Mouse (Mus musculus): Measurements from ENCODE around the gene Psmb9. TPM values are rescaled to one million over a fixed set of nuclear protein-coding genes. Genes with fewer than 3 reads are reported as not detected.
A peak's percentile ranks its signal among the peaks of the same experiment; 100 is the strongest.

Gene Psmb9
- polyA plus RNA-seq, 1 experiment: 32.3 TPM

DNA sequence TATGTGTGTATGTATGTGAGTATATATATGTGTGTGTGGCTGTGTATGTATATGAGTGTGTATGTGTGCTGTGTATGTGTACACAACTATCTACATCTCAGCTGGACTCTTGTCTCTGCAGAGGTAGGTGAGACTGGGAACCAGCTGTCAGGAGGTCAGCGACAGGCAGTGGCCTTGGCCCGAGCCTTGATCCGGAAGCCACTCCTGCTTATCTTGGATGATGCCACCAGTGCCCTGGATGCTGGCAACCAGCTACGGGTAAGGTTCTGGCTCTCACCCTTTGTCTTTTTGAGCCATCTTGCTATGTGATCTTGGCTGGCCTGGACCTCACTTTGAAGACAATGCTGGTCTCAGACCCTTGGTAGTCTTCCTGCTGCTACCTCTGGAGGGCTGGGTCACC lies 7.2 kb upstream of the Psmb9 start:
- DNase-seq: no peak
- Histone ChIP-seq H3K4me3 (ENCODE audit: insufficient read depth, low read depth, low read length) (no peak overlapping the region), H3K27ac (ENCODE audit: insufficient read depth, low read depth, low read length) (no peak overlapping the region), H3K4me1 (ENCODE audit: control insufficient read depth, insufficient read depth, low read length) (no peaks in the 10 kb centered on the region), H3K36me3 (ENCODE audit: control insufficient read depth, insufficient read depth, low read length) (no peaks in the 10 kb centered on the region), H3K27me3 (replicated peaks; ENCODE audit: control insufficient read depth, insufficient read depth, low read length) (no peaks in the 10 kb centered on the region)
- 96% methylated on average over 4 of the region's 4 CpGs for WGBS
- no peak for TF ChIP-seq CTCF (conservative IDR thresholded peaks at IDR 0.05; ENCODE audit: insufficient read depth, insufficient read length, low read depth, low read length)
- TF ChIP-seq POLR2A (IDR thresholded peaks at IDR 0.05; ENCODE audit: low read depth, low read length): no peak

- no peak overlapping the region for H3K27ac ChIP-seq (ENCODE audit: insufficient read depth, low read depth, low read length)
- no peak overlapping the region for H3K4me3 ChIP-seq (ENCODE audit: insufficient read depth, low read depth, low read length)
- no peak for TF ChIP-seq POLR2A (IDR thresholded peaks at IDR 0.05; ENCODE audit: low read depth, low read length)
- TF ChIP-seq CTCF (conservative IDR thresholded peaks at IDR 0.05; ENCODE audit: insufficient read depth, insufficient read length, low read depth, low read length): no peak
- no peaks in the 10 kb centered on the region for H3K4me1 ChIP-seq (ENCODE audit: control insufficient read depth, insufficient read depth, low read length)
- H3K27me3 ChIP-seq (replicated peaks; ENCODE audit: control insufficient read depth, insufficient read depth, low read length): no peaks in the 10 kb centered on the region
- H3K36me3 ChIP-seq (ENCODE audit: control insufficient read depth, insufficient read depth, low read length): no peaks in the 10 kb centered on the region
- no peak for DNase-seq
- 63% methylated on average over 8 of the region's 8 CpGs for WGBS
These were observed 5.9 kb upstream of the Psmb9 start for GRCm38 (mm10) chr17:34193468-34193867.

- Histone ChIP-seq H3K4me3 (ENCODE audit: insufficient read depth, low read depth, low read length) (no peak overlapping the region), H3K4me1 (ENCODE audit: control insufficient read depth, insufficient read depth, low read length) (no peaks in the 10 kb centered on the region), H3K27me3 (replicated peaks; ENCODE audit: control insufficient read depth, insufficient read depth, low read length) (no peaks in the 10 kb centered on the region), H3K27ac (ENCODE audit: insufficient read depth, low read depth, low read length) (no peak overlapping the region), H3K36me3 (ENCODE audit: control insufficient read depth, insufficient read depth, low read length) (no peaks in the 10 kb centered on the region)
- TF ChIP-seq CTCF (conservative IDR thresholded peaks at IDR 0.05; ENCODE audit: insufficient read depth, insufficient read length, low read depth, low read length) (no peak), POLR2A (IDR thresholded peaks at IDR 0.05; ENCODE audit: low read depth, low read length) (no peak)
- 51% methylated on average over 16 of the region's 16 CpGs for WGBS
- no peak for DNase-seq
These were observed 5.3 kb upstream of the Psmb9 start for GRCm38 (mm10) chr17:34192852-34193251.

DNA sequence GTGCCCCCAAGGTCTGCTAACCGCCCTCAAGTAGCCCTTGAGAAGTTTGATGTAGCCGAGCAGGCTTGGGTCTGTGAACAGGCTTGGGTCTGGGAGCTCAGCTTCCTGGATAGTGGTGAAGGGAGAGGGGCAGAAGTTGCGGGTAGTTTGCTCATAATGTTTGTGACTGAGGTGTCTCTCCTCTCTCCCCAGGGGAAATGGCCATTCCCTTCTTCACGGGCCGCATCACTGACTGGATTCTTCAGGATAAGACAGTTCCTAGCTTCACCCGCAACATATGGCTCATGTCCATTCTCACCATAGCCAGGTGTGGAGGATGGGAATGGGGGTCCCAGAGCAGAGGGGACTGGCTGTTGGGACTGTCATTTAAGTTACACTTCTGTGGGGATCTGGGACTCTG lies 1.4 kb upstream of the Psmb9 start:
- no peak for TF ChIP-seq CTCF (conservative IDR thresholded peaks at IDR 0.05; ENCODE audit: insufficient read depth, insufficient read length, low read depth, low read length)
- no peak overlapping the region for H3K27ac ChIP-seq (ENCODE audit: insufficient read depth, low read depth, low read length)
- H3K36me3 ChIP-seq (ENCODE audit: control insufficient read depth, insufficient read depth, low read length): no peaks in the 10 kb centered on the region
- DNase-seq: no peak
- no peak overlapping the region for H3K4me3 ChIP-seq (ENCODE audit: insufficient read depth, low read depth, low read length)
- WGBS: 83% methylated on average over 6 of the region's 6 CpGs
- no peaks in the 10 kb centered on the region for H3K4me1 ChIP-seq (ENCODE audit: control insufficient read depth, insufficient read depth, low read length)
- H3K27me3 ChIP-seq (replicated peaks; ENCODE audit: control insufficient read depth, insufficient read depth, low read length): no peaks in the 10 kb centered on the region

DNA sequence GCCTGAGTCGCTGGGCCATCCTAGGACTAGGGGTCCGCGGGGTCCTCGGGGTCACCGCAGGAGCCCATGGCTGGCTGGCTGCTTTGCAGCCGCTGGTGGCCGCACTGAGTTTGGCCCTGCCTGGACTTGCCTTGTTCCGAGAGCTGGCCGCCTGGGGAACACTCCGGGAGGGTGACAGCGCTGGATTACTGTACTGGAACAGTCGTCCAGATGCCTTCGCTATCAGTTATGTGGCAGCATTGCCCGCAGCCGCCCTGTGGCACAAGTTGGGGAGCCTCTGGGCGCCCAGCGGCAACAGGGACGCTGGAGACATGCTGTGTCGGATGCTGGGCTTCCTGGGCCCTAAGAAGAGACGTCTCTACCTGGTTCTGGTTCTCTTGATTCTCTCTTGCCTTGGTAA lies 446 bp upstream of the Psmb9 start:
- Histone ChIP-seq H3K36me3 (ENCODE audit: control insufficient read depth, insufficient read depth, low read length) (no peaks in the 10 kb centered on the region), H3K27ac (ENCODE audit: insufficient read depth, low read depth, low read length) (no peak overlapping the region; the same call in 1 of the 2 replicates), H3K27me3 (replicated peaks; ENCODE audit: control insufficient read depth, insufficient read depth, low read length) (no peaks in the 10 kb centered on the region), H3K4me3 (ENCODE audit: insufficient read depth, low read depth, low read length) (peak overlapping the region; percentile 82), H3K4me1 (ENCODE audit: control insufficient read depth, insufficient read depth, low read length) (no peaks in the 10 kb centered on the region)
- no peak for TF ChIP-seq CTCF (conservative IDR thresholded peaks at IDR 0.05; ENCODE audit: insufficient read depth, insufficient read length, low read depth, low read length)
- no peak for TF ChIP-seq POLR2A (IDR thresholded peaks at IDR 0.05; ENCODE audit: low read depth, low read length)
- DNase-seq: no peak
- WGBS: 2% methylated on average over 20 of the region's 20 CpGs

DNA sequence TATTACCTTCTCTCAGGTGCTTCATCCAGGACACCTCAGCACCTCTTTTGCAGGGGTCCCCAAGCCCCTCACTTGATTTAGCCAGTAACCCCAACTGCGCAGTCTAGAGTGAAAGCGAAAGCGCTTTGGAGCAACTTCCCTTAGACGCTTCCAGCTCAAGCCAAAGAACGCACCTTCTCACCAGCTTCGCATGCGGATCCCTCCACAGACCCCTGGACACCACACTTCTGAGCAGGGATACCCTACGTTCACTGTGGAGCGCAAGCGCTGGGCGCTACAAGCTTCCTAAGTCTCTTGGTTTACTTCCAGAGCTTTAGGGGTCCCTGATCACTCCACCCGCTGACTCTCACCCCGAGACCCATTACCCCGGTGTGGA lies 691 bp downstream of the Psmb9 start:
- DNase-seq: no peak
- H3K27me3 ChIP-seq (replicated peaks; ENCODE audit: control insufficient read depth, insufficient read depth, low read length): no peaks in the 10 kb centered on the region
- H3K27ac ChIP-seq (ENCODE audit: insufficient read depth, low read depth, low read length): peak overlapping the region; percentile 43
- H3K4me1 ChIP-seq (ENCODE audit: control insufficient read depth, insufficient read depth, low read length): no peaks in the 10 kb centered on the region
- TF ChIP-seq POLR2A (IDR thresholded peaks at IDR 0.05; ENCODE audit: low read depth, low read length): no peak
- TF ChIP-seq CTCF (conservative IDR thresholded peaks at IDR 0.05; ENCODE audit: insufficient read depth, insufficient read length, low read depth, low read length): no peak
- H3K4me3 ChIP-seq (ENCODE audit: insufficient read depth, low read depth, low read length): peak overlapping the region; percentile 82
- WGBS: 4% methylated on average over 14 of the region's 14 CpGs
- H3K36me3 ChIP-seq (ENCODE audit: control insufficient read depth, insufficient read depth, low read length): no peaks in the 10 kb centered on the region

GRCm38 (mm10) chr17:34185526-34185925 lies 2.0 kb downstream of the Psmb9 start:
- no peaks in the 10 kb centered on the region for H3K4me1 ChIP-seq (ENCODE audit: control insufficient read depth, insufficient read depth, low read length)
- no peak for TF ChIP-seq POLR2A (IDR thresholded peaks at IDR 0.05; ENCODE audit: low read depth, low read length)
- no peak for TF ChIP-seq CTCF (conservative IDR thresholded peaks at IDR 0.05; ENCODE audit: insufficient read depth, insufficient read length, low read depth, low read length)
- H3K27me3 ChIP-seq (replicated peaks; ENCODE audit: control insufficient read depth, insufficient read depth, low read length): no peaks in the 10 kb centered on the region
- WGBS: 92% methylated on average over 9 of the region's 9 CpGs
- no peaks in the 10 kb centered on the region for H3K36me3 ChIP-seq (ENCODE audit: control insufficient read depth, insufficient read depth, low read length)
- no peak overlapping the region for H3K4me3 ChIP-seq (ENCODE audit: insufficient read depth, low read depth, low read length)
- no peak overlapping the region for H3K27ac ChIP-seq (ENCODE audit: insufficient read depth, low read depth, low read length)
- DNase-seq: no peak

Data from kidney, adult 2 months (tissue).